Mouse (Mus musculus): ENCODE measurements at regions not wholly inside any gene's neighbourhood (a gene's known extent, or its start where the extent isn't known, plus 50 kb on each side); places are given as distances from the start of the nearest gene placed in this dataset.

GRCm38 (mm10) chr13:103561795-103562705 lies 212.4 kb downstream of the Srek1 start:
- TF ChIP-seq NANOG (IDR thresholded peaks at IDR 0.05; ENCODE audit: borderline replicate concordance, low read length) (no peak), CTCF (conservative IDR thresholded peaks at IDR 0.05; ENCODE audit: low read length) (no peak), POU5F1 (IDR thresholded peaks at IDR 0.05; ENCODE audit: borderline replicate concordance, low read length) (no peak)
- no peaks in the 10 kb centered on the region for H3K36me3 ChIP-seq (ENCODE audit: insufficient read depth, low read length)

GRCm38 (mm10) chr13:103558915-103559314 lies 215.5 kb downstream of the Srek1 start:
- no peaks in the 10 kb centered on the region for H3K36me3 ChIP-seq (ENCODE audit: insufficient read depth, low read length)
- H3K27me3 ChIP-seq (ENCODE audit: insufficient read depth, low read length): 0 out of 2 replicates have a peak, but pooled peaks cover 4% of the 10 kb centered on the region
- peaks cover 19% of the 10 kb centered on the region for H3K9me3 ChIP-seq (ENCODE audit: low read length)
- H3K4me1 ChIP-seq (replicated peaks; ENCODE audit: low read depth, low read length): no peaks in the 10 kb centered on the region
- TF ChIP-seq POU5F1 (IDR thresholded peaks at IDR 0.05; ENCODE audit: borderline replicate concordance, low read length) (no peak), CTCF (conservative IDR thresholded peaks at IDR 0.05; ENCODE audit: low read length) (no peak), NANOG (IDR thresholded peaks at IDR 0.05; ENCODE audit: borderline replicate concordance, low read length) (no peak)
- H3K4me3 ChIP-seq (replicated peaks; ENCODE audit: low read length): no peak overlapping the region

More at GRCm38 (mm10) chr13:103561795-103562705, 212.4 kb downstream of the Srek1 start:
- no peaks in the 10 kb centered on the region for H3K4me1 ChIP-seq (replicated peaks; ENCODE audit: low read depth, low read length)
- 0 out of 2 replicates have a peak, but pooled peaks cover 4% of the 10 kb centered on the region for H3K27me3 ChIP-seq (ENCODE audit: insufficient read depth, low read length)
- H3K4me3 ChIP-seq (replicated peaks; ENCODE audit: low read length): no peak overlapping the region
- H3K9me3 ChIP-seq (ENCODE audit: low read length): peaks cover 15% of the 10 kb centered on the region

- no peaks in the 10 kb centered on the region for H3K36me3 ChIP-seq (ENCODE audit: insufficient read depth, low read length)
- no peaks in the 10 kb centered on the region for H3K9me3 ChIP-seq (ENCODE audit: low read length)
- no peaks in the 10 kb centered on the region for H3K27me3 ChIP-seq (ENCODE audit: insufficient read depth, low read length)
- no peaks in the 10 kb centered on the region for H3K4me1 ChIP-seq (replicated peaks; ENCODE audit: low read depth, low read length)
- H3K4me3 ChIP-seq (replicated peaks; ENCODE audit: low read length): no peak overlapping the region
- TF ChIP-seq POU5F1 (IDR thresholded peaks at IDR 0.05; ENCODE audit: borderline replicate concordance, low read length): no peak
- no peak for TF ChIP-seq NANOG (IDR thresholded peaks at IDR 0.05; ENCODE audit: borderline replicate concordance, low read length)
- TF ChIP-seq CTCF (conservative IDR thresholded peaks at IDR 0.05; ENCODE audit: low read length): no peak
Measured at GRCm38 (mm10) chr13:103539577-103539976, 205.3 kb upstream of the Mast4 start.

- H3K9me3 ChIP-seq (ENCODE audit: low read length): no peaks in the 10 kb centered on the region
- H3K36me3 ChIP-seq (ENCODE audit: insufficient read depth, low read length): no peaks in the 10 kb centered on the region
- no peaks in the 10 kb centered on the region for H3K27me3 ChIP-seq (ENCODE audit: insufficient read depth, low read length)
- TF ChIP-seq NANOG (IDR thresholded peaks at IDR 0.05; ENCODE audit: borderline replicate concordance, low read length) (no peak), CTCF (conservative IDR thresholded peaks at IDR 0.05; ENCODE audit: low read length) (no peak), POU5F1 (IDR thresholded peaks at IDR 0.05; ENCODE audit: borderline replicate concordance, low read length) (no peak)
- no peaks in the 10 kb centered on the region for H3K4me1 ChIP-seq (replicated peaks; ENCODE audit: low read depth, low read length)
- no peak overlapping the region for H3K4me3 ChIP-seq (replicated peaks; ENCODE audit: low read length)
Measured at GRCm38 (mm10) chr13:103513825-103514224, 179.5 kb upstream of the Mast4 start.

- Histone ChIP-seq H3K36me3 (ENCODE audit: insufficient read depth, low read length) (no peaks in the 10 kb centered on the region), H3K4me1 (replicated peaks; ENCODE audit: low read depth, low read length) (no peaks in the 10 kb centered on the region), H3K9me3 (ENCODE audit: low read length) (no peaks in the 10 kb centered on the region), H3K4me3 (replicated peaks; ENCODE audit: low read length) (no peak overlapping the region), H3K27me3 (ENCODE audit: insufficient read depth, low read length) (no peaks in the 10 kb centered on the region)
- no peak for TF ChIP-seq NANOG (IDR thresholded peaks at IDR 0.05; ENCODE audit: borderline replicate concordance, low read length)
- no peak for TF ChIP-seq POU5F1 (IDR thresholded peaks at IDR 0.05; ENCODE audit: borderline replicate concordance, low read length)
- no peak for TF ChIP-seq CTCF (conservative IDR thresholded peaks at IDR 0.05; ENCODE audit: low read length)
Measured at GRCm38 (mm10) chr13:103512476-103512875, 178.2 kb upstream of the Mast4 start.

GRCm38 (mm10) chr13:103504987-103505386 lies 170.7 kb upstream of the Mast4 start:
- Histone ChIP-seq H3K27me3 (ENCODE audit: insufficient read depth, low read length) (no peaks in the 10 kb centered on the region), H3K4me3 (replicated peaks; ENCODE audit: low read length) (no peak overlapping the region), H3K36me3 (ENCODE audit: insufficient read depth, low read length) (no peaks in the 10 kb centered on the region), H3K4me1 (replicated peaks; ENCODE audit: low read depth, low read length) (no peaks in the 10 kb centered on the region), H3K9me3 (ENCODE audit: low read length) (no peaks in the 10 kb centered on the region)
- TF ChIP-seq CTCF (conservative IDR thresholded peaks at IDR 0.05; ENCODE audit: low read length) (no peak), NANOG (IDR thresholded peaks at IDR 0.05; ENCODE audit: borderline replicate concordance, low read length) (no peak), POU5F1 (IDR thresholded peaks at IDR 0.05; ENCODE audit: borderline replicate concordance, low read length) (no peak)

GRCm38 (mm10) chr13:103499376-103499775 lies 165.1 kb upstream of the Mast4 start:
- Histone ChIP-seq H3K27me3 (ENCODE audit: insufficient read depth, low read length) (no peaks in the 10 kb centered on the region), H3K4me1 (replicated peaks; ENCODE audit: low read depth, low read length) (peaks cover 5% of the 10 kb centered on the region; the same call in 1 of the 2 replicates), H3K36me3 (ENCODE audit: insufficient read depth, low read length) (no peaks in the 10 kb centered on the region), H3K4me3 (replicated peaks; ENCODE audit: low read length) (no peak overlapping the region), H3K9me3 (ENCODE audit: low read length) (no peaks in the 10 kb centered on the region)
- no peak for TF ChIP-seq CTCF (conservative IDR thresholded peaks at IDR 0.05; ENCODE audit: low read length)
- no peak for TF ChIP-seq NANOG (IDR thresholded peaks at IDR 0.05; ENCODE audit: borderline replicate concordance, low read length)
- TF ChIP-seq POU5F1 (IDR thresholded peaks at IDR 0.05; ENCODE audit: borderline replicate concordance, low read length): no peak

GRCm38 (mm10) chr13:103494371-103494770 lies 160.1 kb upstream of the Mast4 start:
- no peaks in the 10 kb centered on the region for H3K27me3 ChIP-seq (ENCODE audit: insufficient read depth, low read length)
- H3K9me3 ChIP-seq (ENCODE audit: low read length): no peaks in the 10 kb centered on the region
- TF ChIP-seq NANOG (IDR thresholded peaks at IDR 0.05; ENCODE audit: borderline replicate concordance, low read length) (no peak), CTCF (conservative IDR thresholded peaks at IDR 0.05; ENCODE audit: low read length) (no peak), POU5F1 (IDR thresholded peaks at IDR 0.05; ENCODE audit: borderline replicate concordance, low read length) (no peak)
- no peaks in the 10 kb centered on the region for H3K36me3 ChIP-seq (ENCODE audit: insufficient read depth, low read length)
- no peak overlapping the region for H3K4me3 ChIP-seq (replicated peaks; ENCODE audit: low read length)
- peaks cover 5% of the 10 kb centered on the region; the same call in 1 of the 2 replicates for H3K4me1 ChIP-seq (replicated peaks; ENCODE audit: low read depth, low read length)
